Comparison of ENCODE assay signal across 8 mouse cellular contexts in the genomic region with DNA sequence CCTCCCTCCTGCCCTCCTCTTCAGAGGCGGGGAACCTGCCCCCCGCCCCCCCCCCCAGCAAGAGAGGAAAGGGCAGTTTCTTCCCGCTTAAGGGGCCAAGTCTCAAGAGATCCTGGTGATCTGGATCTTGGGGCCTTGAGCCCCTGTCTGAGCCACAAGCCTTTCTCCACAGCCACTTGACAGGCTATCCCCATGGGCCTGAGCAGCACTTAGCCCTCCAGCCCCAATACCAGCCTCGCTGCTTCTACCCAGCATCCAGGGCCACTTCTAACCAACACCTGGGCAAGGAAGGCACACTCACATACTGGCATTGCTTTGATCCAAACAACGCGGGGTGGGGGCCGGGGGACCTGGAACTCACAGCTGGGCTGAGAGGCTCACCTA. TPM values are rescaled to one million over a fixed set of nuclear protein-coding genes. Genes with fewer than 3 reads are reported as not detected.
DNase-seq lines count a peak whose midpoint lies in the region; ATAC-seq and TF ChIP-seq lines count a peak whose summit lies in the region.

No protein-coding gene starts in this region.

- H3K4me1 ChIP-seq in heart, embryonic 12.5 days (replicated peaks) = peaks cover 9% of the 10 kb centered on the region; the same call in 1 of the 2 replicates
- H3K4me1 ChIP-seq in G1E (ENCODE audit: insufficient read depth, low read depth, low read length) = peaks cover 15% of the 10 kb centered on the region
- H3K4me1 ChIP-seq in hindbrain, embryonic 12.5 days = no peaks in the 10 kb centered on the region
- H3K4me1 ChIP-seq in liver, postnatal 0 days (ENCODE audit: insufficient read depth) = no peaks in the 10 kb centered on the region

- no peak for DNase-seq in heart, adult 9 months (ENCODE audit: low spot score in 2 of 2)
- no peak for DNase-seq in G1E (ENCODE audit: low spot score)
- no peak for DNase-seq in liver, postnatal 0 days
- DNase-seq in adipocyte (ENCODE audit: low spot score) = no peak
- no peak for DNase-seq in left cerebral cortex, postnatal 25 days (ENCODE audit: low spot score in 2 of 2)
- no peak for DNase-seq in spleen, postnatal 4 days (ENCODE audit: low spot score in 2 of 2)

- intact Hi-C loops in left cerebral cortex, postnatal 25 days (cut with DNase I) = no loop called here

- no peaks in the 10 kb centered on the region for H3K9me3 ChIP-seq in heart, embryonic 12.5 days (replicated peaks)
- no peaks in the 10 kb centered on the region for H3K9me3 ChIP-seq in G1E (replicated peaks)
- H3K9me3 ChIP-seq in hindbrain, embryonic 12.5 days (replicated peaks) = no peaks in the 10 kb centered on the region
- H3K9me3 ChIP-seq in liver, postnatal 0 days (ENCODE audit: low read length) = no peaks in the 10 kb centered on the region

- no peaks in the 10 kb centered on the region for H3K36me3 ChIP-seq in heart, embryonic 12.5 days
- H3K36me3 ChIP-seq in G1E (replicated peaks) = peaks cover 9% of the 10 kb centered on the region
- H3K36me3 ChIP-seq in hindbrain, embryonic 12.5 days = no peaks in the 10 kb centered on the region
- no peaks in the 10 kb centered on the region for H3K36me3 ChIP-seq in liver, postnatal 0 days (replicated peaks; ENCODE audit: insufficient read depth, low read length)

- no peak for ATAC-seq in heart, embryonic 12.5 days (ENCODE audit: insufficient number of reproducible peaks, low FRiP score)
- ATAC-seq in G1E (ENCODE audit: extremely low read depth, insufficient number of reproducible peaks, low FRiP score, poor library complexity, severe bottlenecking) = no peak
- ATAC-seq in hindbrain, embryonic 12.5 days (ENCODE audit: low FRiP score) = peak; percentile 73
- ATAC-seq in liver, postnatal 0 days = no peak; the same call in 1 of the 2 replicates

- WGBS in heart, embryonic 12.5 days = 39% methylated on average over 4 of the region's 7 CpGs
- 45% methylated on average over 4 of the region's 7 CpGs for WGBS in hindbrain, embryonic 12.5 days
- 36% methylated on average over 5 of the region's 7 CpGs for WGBS in liver, postnatal 0 days (ENCODE audit: insufficient replicate concordance)

- H3K9ac ChIP-seq in heart, embryonic 12.5 days = peak overlapping the region; percentile 80; the same call in 1 of the 2 replicates
- H3K9ac ChIP-seq in hindbrain, embryonic 12.5 days = peak overlapping the region; percentile 53
- H3K9ac ChIP-seq in liver, postnatal 0 days (replicated peaks) = no peak overlapping the region

- no peak for TF ChIP-seq CTCF in G1E (IDR thresholded peaks at IDR 0.05; ENCODE audit: low read depth, low read length)
- TF ChIP-seq CTCF in liver, postnatal 0 days (IDR thresholded peaks at IDR 0.05; ENCODE audit: low read depth) = no peak

- no peaks in the 10 kb centered on the region; the same call in 1 of the 2 replicates for H3K27me3 ChIP-seq in heart, embryonic 12.5 days (replicated peaks)
- H3K27me3 ChIP-seq in G1E (ENCODE audit: insufficient read depth, low read length) = no peaks in the 10 kb centered on the region
- H3K27me3 ChIP-seq in hindbrain, embryonic 12.5 days = peaks cover 18% of the 10 kb centered on the region
- peaks cover 26% of the 10 kb centered on the region; the same call in 1 of the 2 replicates for H3K27me3 ChIP-seq in liver, postnatal 0 days (ENCODE audit: insufficient read depth, low read length)

- TF ChIP-seq EP300 in liver, postnatal 0 days (IDR thresholded peaks at IDR 0.05; ENCODE audit: low read depth) = no peak

- H3K4me2 ChIP-seq in heart, embryonic 12.5 days = peak overlapping the region; percentile 67
- H3K4me2 ChIP-seq in hindbrain, embryonic 12.5 days (replicated peaks) = peak overlapping the region; percentile 66
- H3K4me2 ChIP-seq in liver, postnatal 0 days (ENCODE audit: low read depth, low read length) = peak overlapping the region; percentile 78

- H3K4me3 ChIP-seq in heart, embryonic 12.5 days = peak overlapping the region; percentile 67
- peak overlapping the region; percentile 80; the same call in 1 of the 2 replicates for H3K4me3 ChIP-seq in G1E (ENCODE audit: low read depth, low read length)
- H3K4me3 ChIP-seq in hindbrain, embryonic 12.5 days = peak overlapping the region; percentile 49
- H3K4me3 ChIP-seq in liver, postnatal 0 days (ENCODE audit: low read depth, low read length) = peak overlapping the region; percentile 63

- H3K27ac ChIP-seq in heart, embryonic 12.5 days (ENCODE audit: poor library complexity, severe bottlenecking) = no peak overlapping the region
- H3K27ac ChIP-seq in hindbrain, embryonic 12.5 days = no peak overlapping the region
- H3K27ac ChIP-seq in liver, postnatal 0 days (ENCODE audit: low read depth) = no peak overlapping the region

RNA-seq across cellular contexts. Expression of a gene that starts 0.5 kb away (rescaled TPM):
- polyA plus RNA-seq in heart, embryonic 12.5 days (2016; fragmentation: Nextera tagmentation; extraction: Ambion mirVana) = 56.8 and 59.2 TPM in 2 replicates
- 74.3 and 86.4 TPM in 2 replicates for total RNA-seq in G1E (2014; fragmentation: Nextera tagmentation)
- total RNA-seq in G1E (2017) = 21.9 and 23.6 TPM in 2 replicates
- 22.7 and 27.2 TPM in 2 replicates for polyA plus RNA-seq in G1E (2012)
- polyA plus RNA-seq in hindbrain, embryonic 12.5 days (2016; fragmentation: Nextera tagmentation; extraction: Ambion mirVana) = 23.1 and 23.8 TPM in 2 replicates
- polyA plus RNA-seq in liver, postnatal 0 days (2015; fragmentation: Nextera tagmentation; extraction: Ambion mirVana) = 15.8 and 19.7 TPM in 2 replicates
- 10 to 100 TPM; 21.2 to 23.0 TPM for total RNA-seq in left cerebral cortex, postnatal 25 days (2021)
